Mouse (Mus musculus): ENCODE measurements around the gene Srsx. TPM values are rescaled to one million over a fixed set of nuclear protein-coding genes. Genes with fewer than 3 reads are reported as not detected.
"Not testable (repeated sequence)": the region's sequence is repeated elsewhere in the genome, so short reads cannot be mapped to it uniquely, and the experiment has no call there.

The Srsx gene
- not detected in 2 replicates for polyA plus RNA-seq (2016; fragmentation: Nextera tagmentation; extraction: Ambion mirVana)

DNA sequence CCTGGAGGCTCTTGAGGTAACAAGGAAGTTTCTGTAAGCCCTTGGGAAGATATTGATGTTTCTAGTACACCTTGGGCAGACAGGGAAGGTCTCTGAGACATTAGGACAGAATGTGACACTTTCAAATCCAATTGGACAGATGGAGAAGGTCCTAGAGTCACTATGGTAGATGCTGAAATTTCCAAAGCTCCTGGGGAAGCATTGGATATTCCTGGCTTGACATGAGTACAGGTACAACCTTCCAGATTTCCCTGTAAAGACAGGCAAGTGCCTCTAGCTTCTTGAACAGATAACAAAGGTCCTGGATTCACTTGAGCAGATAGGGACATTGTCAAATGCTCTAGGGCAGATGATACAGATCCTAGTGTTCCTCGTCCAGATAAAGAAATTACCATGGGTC lies at the start of gene Srsx:
Gene Srsx (minus strand): TSS at position 101 of the 400 bp plus-strand sequence.
- WGBS (ENCODE audit: insufficient replicate concordance), result no CpG with 5 or more reads among the region's 1 CpGs

DNA sequence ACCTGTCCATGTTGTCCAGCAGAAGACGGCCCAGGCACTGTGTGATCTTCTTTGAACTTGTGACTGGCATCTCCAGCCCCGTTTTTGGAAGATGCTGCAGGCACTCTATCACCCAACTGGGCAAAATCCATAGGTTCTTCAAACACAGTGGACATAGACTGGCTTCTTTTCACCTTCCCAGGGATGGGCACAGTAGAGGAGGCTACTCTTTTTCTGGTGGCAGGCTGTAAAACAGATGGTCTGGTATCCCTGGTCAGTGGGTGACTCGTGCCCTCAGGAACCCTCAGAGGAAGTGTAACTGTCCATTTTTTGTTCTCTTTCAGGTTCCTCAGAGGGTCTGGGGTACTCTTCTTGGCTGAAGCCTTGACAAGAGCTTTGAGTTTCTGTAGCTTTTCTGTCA lies 24.5 kb upstream of the Srsx start, which contains the start of gene Gm17577:
Gene Gm17577 (minus strand): TSS at position 101 of the 400 bp plus-strand sequence.
- not testable (repeated sequence) for H3K4me2 ChIP-seq; H3K4me1 ChIP-seq; H3K36me3 ChIP-seq; H3K4me3 ChIP-seq; ATAC-seq; H3K27me3 ChIP-seq (replicated peaks); H3K27ac ChIP-seq; H3K9ac ChIP-seq; H3K9me3 ChIP-seq (replicated peaks)
- WGBS (ENCODE audit: insufficient replicate concordance), result no CpG with 5 or more reads among the region's 3 CpGs

More for the DNA sequence above, at the start of gene Srsx:
- not testable (repeated sequence) for H3K27me3 ChIP-seq (replicated peaks); H3K4me2 ChIP-seq; H3K27ac ChIP-seq; H3K9me3 ChIP-seq (replicated peaks); ATAC-seq; H3K9ac ChIP-seq; H3K4me3 ChIP-seq; H3K4me1 ChIP-seq; H3K36me3 ChIP-seq

Other genes starting within 250 kb of the Srsx start
- not detected in 2 replicates for gene Gm17521, start 192.8 kb downstream of the Srsx start, polyA plus RNA-seq (2016; fragmentation: Nextera tagmentation; extraction: Ambion mirVana)
- 6.1 and 6.5 TPM in 2 replicates for gene Cldn34c1, start 119.0 kb downstream of the Srsx start, polyA plus RNA-seq (2016; fragmentation: Nextera tagmentation; extraction: Ambion mirVana)
- gene Gm17577, start 24.4 kb upstream of the Srsx start, polyA plus RNA-seq (2016; fragmentation: Nextera tagmentation; extraction: Ambion mirVana), result not detected in 2 replicates

Measured in liver, embryonic 12.5 days (tissue).